Mouse (Mus musculus): ENCODE data around the gene Amt.

Amt gene

DNA sequence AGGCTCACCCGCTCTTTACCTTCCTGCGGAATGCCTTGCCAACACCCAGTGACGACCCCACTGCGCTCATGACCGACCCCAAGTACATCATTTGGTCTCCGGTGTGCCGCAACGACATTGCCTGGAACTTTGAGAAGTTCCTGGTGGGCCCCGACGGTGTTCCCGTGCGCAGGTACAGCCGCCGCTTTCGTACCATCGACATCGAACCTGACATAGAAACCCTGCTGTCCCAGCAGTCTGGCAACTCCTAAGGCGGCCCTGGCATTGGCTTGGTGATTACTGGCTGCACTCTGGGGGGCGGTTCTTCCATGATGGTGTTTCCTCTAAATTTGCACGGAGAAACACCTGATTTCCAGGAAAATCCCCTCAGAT, 43.2 kb downstream of the Amt start:
- no peak for DNase-seq (ENCODE audit: low spot score)

DNA sequence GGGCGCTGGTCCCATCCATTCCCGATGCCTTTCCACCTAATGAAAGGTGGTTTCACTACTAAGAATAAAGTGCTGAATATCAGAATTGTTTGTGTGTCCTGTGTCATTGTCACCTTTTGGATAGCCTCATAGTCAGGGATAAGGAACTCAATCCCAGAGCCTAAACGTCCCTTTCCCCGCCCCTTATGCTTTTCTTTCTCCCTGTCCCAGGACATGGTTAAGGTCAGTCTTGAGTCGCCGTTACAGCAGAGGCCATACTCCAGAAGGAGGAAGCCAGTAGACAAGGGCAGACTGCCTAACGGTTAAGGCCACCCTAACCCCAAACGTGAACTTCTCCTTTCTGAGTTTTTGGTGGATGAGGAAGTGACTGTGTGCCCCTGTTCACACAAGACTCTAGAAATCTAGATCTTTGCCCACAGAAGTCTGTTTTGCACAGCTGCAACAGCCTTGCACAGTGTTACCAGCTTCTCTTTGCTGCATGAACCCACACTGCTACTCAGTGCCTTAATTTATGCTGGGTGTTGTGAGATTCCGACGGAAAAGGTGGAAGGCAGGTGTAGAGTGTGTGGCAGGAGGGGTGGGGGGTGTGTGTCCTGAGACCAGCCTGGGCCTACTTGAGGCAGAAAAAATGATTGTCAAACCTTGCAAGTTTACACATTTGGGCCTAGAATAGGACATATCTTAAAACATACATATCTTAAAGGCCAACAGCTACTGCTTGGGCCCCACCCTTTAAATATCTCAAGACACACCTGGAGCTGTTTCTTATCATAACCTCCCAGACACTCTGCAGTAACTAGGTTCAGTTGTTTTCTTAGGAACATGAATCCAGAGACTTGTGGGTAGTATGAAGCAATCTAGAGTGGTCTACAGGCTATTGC, 43.8 kb downstream of the Amt start:
- no peak for DNase-seq (ENCODE audit: low spot score)

DNA sequence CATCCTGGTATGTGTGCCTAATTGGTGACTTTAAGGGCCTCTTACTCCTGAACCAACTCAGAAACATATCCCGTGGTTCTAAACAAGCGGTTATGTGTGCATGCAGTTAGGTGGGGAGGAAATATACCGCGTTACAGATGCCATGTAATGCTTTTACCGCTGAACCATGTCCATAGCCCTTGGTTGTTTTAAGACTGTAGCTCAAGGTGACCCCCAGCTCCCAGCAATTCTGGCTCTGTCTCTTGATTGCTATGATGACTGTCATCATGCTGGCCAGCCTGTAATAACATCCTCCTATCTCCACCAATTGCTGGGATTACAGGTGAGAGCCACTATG, 44.5 kb downstream of the Amt start:
- no peak for DNase-seq (ENCODE audit: low spot score)

DNA sequence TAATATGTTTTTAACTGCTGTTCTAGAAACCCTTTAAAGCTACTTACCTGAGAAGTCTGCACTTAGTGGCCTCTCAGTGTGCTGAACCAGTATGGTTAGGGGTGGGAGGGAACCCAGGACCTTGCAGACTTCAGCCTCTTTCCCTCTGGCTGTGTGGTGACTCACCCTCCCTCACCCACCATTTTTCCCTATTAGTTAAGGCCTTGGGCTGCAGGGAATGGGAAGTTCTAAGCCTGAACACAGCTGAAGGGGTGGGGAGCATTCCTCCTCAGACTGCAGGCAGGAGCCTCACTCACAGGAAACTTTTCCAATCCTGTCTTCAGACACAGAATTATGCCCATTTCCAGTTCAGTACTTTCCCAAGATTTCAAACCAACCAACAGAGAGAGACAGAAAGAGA, 45.1 kb downstream of the Amt start:
- DNase-seq (ENCODE audit: low spot score), result no peak

DNA sequence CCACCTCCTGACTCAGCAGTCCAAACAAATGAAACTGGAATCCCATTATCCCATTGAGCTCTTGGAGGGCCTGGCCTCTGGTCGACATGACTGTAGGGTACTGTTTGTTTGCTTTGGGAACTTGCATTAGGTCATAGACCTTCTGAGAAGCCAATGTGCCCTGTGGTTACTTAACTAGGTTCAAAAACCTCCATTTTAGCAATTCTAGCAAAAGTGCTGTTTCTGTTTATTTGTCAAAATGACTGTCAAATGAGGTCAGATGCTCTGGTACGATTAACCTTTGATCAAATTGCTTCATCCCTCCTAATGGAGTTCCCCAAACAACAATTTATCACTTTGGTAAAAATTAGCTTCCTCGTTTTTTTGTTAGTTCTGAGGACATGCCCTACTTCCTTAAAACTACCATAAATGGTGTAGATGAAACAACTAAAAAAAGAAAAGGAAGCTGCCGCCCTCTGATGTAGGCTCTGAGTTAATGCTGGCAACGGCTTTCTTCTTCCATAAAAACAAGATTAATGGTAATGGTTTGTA, 45.7 kb downstream of the Amt start:
- DNase-seq (ENCODE audit: low spot score), result no peak

DNA sequence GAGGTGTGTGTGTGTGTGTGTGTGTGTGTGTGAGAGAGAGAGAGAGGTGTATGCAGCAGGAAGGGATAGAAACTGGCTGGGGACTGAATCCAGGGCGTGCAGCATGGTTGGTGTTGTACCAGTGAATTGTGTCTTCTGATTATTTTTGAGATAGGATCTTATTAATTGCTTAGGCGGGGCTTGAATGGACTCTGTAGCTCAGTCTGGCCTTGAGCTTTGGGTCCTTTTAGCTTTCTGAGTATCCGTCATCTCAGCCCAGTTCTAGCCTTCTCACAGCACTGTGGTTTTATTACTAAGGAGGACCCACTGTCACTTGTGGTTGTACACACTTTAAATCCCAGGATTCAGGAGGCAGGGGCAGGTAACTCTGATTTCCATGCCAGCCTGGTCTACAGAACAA, 46.7 kb downstream of the Amt start:
- no peak for DNase-seq (ENCODE audit: low spot score)

DNA sequence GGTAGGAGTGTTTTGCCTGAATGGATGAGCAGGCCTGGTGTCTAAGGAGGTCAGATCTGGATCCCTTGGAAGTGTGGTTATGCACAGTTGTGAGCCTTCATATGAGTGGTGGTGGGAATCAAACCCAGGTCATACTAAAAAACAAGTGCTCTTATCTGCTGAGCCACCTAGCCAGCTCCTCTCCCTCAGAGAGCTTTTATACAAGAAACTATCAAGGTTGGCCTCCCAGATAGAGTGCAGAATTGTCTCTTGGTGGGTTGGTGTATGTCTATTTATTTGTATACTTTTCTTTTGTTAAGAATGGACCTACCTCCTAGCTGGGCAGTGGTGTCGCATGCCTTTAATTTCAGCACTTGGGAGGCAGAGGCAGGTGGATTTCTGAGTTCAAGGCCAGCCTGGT, 47.2 kb downstream of the Amt start:
- no peak for DNase-seq (ENCODE audit: low spot score)

DNA sequence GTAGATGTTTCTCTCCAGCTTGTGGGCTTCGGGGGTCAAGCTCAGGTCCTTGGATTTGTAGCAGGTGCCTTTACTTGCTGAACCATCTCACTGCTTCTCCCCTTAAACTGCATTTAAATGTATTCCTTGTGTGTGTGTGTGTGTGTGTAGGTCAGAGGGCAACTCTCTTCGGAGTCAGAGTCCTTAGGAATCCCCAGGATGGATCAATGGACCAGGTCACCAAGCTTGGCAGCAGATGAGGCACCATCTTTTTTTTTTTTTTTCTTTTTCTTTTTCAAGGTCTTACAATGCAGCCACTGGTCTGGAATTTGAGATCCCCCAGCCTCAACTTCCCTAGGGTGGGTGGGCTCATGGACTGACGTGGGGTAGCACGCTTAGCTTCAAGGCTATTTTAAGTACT, 47.8 kb downstream of the Amt start:
- no peak for DNase-seq (ENCODE audit: low spot score)

DNA sequence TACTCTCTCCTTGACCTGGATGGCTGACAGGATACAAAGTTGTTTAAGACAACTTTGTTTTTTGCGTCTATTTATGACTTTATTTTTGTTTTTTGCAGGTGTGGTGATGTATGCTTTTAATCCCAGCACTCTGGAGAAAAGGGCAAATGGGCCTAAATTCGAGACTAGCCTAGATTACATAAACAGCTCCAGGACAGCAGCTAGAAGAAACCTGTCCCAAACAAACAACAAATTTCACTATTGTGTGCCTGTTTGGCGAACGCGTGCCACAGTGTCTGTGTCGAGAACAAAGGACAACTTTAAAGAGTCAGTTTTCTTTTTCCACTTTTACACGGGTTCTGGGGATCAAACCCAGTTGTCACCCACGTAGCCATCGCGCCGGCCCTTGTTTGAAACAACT, 50.4 kb downstream of the Amt start:
- DNase-seq (ENCODE audit: low spot score), result no peak

DNA sequence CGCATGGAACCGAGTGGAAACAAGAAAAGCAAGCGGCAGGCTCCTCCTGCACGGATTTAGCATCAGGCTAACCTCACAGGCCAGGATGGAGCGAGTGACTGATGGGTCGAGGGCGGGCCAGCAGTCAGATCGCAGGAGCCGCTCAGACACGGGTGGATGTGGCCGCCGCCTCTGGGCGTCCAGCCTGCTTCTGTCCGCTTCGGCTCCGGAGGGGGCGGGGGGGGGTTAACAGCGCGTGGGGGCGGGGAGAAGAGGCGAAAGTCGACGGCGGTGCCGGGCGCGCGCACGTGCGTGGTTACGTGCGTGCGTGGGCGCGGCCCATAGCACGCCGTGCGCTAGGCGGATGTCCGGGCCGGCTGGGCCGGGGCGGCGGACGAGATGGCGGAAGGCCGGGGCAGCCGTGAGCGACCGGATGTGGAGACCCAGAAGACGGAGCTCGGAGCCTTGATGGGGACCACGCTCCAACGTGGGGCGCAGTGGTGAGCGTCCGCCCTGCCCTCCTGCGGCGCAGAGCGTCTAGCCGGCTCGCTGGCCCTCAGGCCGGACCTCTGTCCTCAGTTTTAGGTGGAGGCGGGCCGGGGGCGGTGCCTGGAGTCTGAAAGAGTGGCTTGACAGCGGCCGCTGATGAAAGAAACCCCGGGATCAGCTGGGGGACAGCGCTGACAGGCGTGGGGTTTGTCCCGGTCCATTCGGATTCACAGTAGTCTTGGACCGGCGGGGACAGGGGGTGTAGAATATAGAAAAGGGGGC, 51.1 kb downstream of the Amt start, which contains the start of gene Usp4:
Usp4 (plus strand) TSS at position 314 of the 750 bp plus-strand sequence.
- DNase-seq (ENCODE audit: low spot score), result peak; percentile 62

DNA sequence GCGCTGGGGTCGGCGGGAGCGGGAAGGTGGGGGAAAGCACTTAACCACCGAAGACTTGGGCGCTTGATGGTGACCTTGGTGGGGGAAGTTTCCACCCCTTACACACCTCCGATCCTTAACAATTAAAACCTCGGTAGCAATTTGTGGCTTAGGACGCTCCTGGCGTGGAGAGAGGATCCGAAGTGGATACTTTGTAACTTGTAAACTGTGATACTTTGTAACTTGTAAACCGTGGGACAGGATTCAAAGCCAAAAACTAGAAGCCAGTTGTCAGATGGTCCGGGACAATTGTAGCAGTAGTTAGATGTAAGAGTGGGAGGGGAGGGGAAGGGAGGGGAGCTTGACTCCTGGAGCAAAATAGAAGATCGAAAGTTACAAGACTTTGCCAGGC, 51.6 kb downstream of the Amt start:
- no peak for DNase-seq (ENCODE audit: low spot score)

DNA sequence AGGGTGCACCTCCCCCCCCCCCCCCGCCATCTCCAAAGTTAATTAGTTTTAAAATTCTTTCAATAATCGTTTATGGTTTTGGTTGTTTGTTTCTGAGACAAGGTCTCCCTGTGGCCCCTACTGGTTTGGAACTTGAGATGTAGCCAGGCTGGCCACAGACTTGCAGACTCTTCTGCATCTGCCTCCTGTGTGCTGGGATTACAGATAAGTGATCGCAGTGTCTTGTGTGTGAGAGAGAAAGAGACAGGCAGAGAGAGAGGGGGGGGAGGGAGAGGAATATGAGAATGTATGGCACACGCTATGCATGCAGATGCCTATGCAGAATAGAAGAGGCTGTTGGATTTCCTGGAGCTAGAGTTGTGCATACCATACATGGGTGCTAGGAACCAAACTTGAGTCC, 53.1 kb downstream of the Amt start:
- DNase-seq (ENCODE audit: low spot score), result no peak
